Mouse (Mus musculus) heart, postnatal 10 days (tissue): ENCODE data around the gene Sertad4. TPM values are rescaled to one million over a fixed set of nuclear protein-coding genes. Genes with fewer than 3 reads are reported as not detected.

Experiments
- DNase-seq, 2 experiments: peaks; one replicate each; pipeline ENCODE4 v3.0.0; 2021
- intact Hi-C: fragments of 180-260 bp; cut with DNase I; formaldehyde crosslinking; loops from one replicate; pipeline ENCODE4 v1.15.1; 2025
- total RNA-seq, 2 experiments: library from RNA; stranded (reverse); gene quantifications; 2 replicates each; pipeline ENCODE4 v1.2.3; 2021

Sertad4 gene
- total RNA-seq, 2 experiments from 2014 or later: 11.5 to 13.2 TPM

GRCm38 (mm10) chr1:192853429-192853828 is 2.1 kb downstream of the Sertad4 start:
- intact Hi-C loops: no loop called here
- no peak for DNase-seq

GRCm38 (mm10) chr1:192852047-192852446 is 3.5 kb downstream of the Sertad4 start:
- DNase-seq: no peak
- intact Hi-C loops: no loop called here

DNA sequence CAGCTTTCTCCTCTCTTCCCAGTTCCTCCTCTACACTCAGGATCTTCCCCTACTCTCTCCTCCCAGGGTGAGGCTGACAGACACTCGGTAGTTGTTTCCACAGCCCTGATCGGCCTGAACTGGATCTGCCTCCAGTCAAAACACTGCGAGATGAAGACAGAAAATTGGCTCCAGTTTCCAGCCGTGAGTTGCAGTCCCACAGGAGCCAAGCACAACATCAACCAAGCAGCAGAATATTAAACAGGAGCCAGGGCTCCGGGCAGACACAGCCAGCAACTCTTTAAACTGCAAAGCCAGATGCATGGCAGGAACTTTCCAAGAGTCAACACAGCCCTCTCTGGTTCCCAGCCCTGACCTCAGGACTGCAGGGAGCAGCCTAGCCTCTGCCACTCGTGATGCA is 3.9 kb downstream of the Sertad4 start:
- DNase-seq: peak; percentile 84 to 88
- intact Hi-C loops: no loop called here

DNA sequence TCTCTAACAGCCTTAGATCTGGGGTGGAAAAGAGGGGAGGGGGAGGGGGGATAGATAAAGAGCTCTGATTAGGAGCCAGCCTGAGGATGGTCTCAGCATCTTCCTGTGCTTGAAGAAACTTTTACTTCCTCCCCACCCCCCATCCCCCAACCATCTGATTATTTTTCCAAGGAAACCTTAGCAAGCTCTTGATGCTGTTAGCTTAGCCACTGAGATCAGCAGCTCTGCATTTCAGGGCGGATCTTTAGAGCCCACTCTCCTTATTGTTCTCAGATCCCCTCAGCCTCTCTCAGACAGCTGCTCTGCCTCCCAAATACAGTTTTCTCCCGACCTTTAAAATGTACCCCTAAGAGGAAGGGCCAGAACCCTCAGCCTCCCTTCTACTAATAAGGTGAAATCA is 4.4 kb downstream of the Sertad4 start:
- intact Hi-C loops: no loop called here
- DNase-seq: no peak

DNA sequence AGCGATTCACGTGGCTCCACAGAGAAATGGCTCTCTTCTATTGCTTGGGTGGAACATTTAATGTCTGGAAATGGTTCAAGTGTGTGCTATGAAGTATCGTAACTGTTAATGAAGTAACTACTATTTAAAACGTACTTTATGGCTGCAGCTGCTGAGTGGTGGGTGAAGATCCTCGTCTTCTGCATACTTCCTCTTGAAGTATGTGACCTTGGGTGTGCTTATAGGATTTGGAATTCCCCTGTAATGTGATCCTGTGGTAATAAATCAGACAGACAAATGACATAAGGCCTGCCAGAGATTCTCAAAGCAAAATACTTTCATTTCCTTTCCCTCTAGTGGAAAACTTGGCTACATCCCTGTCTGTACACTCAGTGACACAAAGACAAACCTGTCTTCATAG is 5.9 kb downstream of the Sertad4 start:
- intact Hi-C loops: no loop called here
- DNase-seq: no peak

DNA sequence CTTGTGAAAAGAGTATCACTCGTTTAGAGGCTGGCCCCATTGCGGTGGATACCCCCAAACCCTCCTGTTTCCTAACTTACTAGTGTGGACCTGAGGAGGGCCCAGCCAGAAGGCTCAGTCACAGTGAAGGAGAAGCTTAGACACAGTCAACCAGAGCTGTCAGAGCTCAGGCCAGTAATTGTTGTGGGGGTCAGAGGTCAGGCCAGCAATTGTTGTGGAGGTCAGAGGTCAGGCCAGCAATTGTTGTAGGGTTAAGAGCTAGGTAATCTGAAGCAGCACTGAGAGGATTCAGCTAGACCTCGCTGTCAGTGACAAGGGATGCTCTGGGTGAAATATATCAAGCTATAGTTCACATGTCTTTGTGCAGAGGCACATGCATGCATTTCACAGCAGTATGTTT is 8.3 kb downstream of the Sertad4 start:
- intact Hi-C loops: no loop called here
- DNase-seq: no peak

GRCm38 (mm10) chr1:192841094-192841813 is 14.3 kb downstream of the Sertad4 start:
- no peak for DNase-seq

DNA sequence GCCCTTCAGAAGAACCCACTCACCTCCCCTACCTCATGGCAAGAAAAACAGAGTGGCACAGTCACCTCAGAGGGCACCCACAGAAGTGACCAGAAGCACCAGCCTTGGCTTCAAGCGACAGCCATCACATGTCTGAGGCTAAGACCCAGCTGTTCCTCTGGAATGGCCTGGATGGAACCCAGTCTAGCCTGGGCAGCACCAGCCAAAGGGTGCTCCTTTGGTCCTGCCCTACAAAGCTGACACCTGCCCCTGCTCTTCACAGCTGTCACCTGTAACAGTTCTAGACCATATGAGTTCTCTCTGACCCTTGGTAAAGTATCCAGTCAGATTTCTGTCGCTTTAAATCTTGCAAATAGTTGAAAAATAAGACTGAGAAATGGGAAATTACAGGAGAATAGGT is 14.9 kb downstream of the Sertad4 start:
- DNase-seq: no peak

More at GRCm38 (mm10) chr1:192841094-192841813, 14.3 kb downstream of the Sertad4 start:
- intact Hi-C loops: no loop called here

GRCm38 (mm10) chr1:192835211-192835681 is 20.3 kb downstream of the Sertad4 start:
- intact Hi-C loops: no loop called here
- no peak for DNase-seq

More for the DNA sequence above, 14.9 kb downstream of the Sertad4 start:
- intact Hi-C loops: no loop called here

DNA sequence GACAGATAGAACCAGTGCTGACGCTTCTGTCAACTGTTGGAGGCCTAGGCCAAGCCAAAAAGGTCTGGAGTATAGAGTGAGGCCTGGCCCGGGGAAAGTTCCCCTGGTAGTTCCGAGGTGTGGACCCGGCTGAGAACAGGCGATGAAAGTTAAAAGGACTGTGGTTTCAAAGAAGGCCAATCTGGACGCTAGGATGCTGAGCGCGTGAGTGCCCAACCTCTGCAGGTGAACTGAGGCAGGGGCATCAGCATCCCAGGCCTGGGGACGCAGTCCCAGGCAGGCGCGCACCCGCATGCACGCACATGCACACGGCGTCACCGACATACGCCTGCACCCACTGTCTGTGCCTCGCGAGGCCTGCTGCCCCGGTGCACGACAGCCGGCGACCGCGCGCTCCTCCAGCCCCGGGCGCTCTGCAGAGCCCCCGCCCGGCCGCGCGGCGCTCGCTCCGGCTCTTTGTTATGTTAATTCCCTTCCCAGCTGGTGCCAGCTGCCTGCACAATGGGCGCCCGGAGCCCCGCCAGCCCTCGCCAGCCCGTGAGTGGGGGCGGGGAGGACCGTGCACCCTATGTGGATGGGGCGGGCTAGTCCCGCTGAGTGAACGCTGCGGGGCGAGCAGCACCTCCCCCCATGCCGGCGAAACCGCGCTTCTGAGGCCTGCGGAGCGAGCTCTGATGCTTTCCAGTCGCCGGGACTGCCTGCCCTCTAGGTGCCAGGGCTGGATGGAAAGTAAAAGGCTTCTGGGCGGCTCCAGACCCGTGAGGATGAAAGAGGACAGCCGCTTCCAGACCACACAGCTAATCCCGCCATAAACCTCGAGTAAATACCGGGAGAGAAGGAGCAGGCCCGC is 21.0 kb downstream of the Sertad4 start:
- intact Hi-C loops: no loop called here
- peak; percentile 58 to 63 for DNase-seq

DNA sequence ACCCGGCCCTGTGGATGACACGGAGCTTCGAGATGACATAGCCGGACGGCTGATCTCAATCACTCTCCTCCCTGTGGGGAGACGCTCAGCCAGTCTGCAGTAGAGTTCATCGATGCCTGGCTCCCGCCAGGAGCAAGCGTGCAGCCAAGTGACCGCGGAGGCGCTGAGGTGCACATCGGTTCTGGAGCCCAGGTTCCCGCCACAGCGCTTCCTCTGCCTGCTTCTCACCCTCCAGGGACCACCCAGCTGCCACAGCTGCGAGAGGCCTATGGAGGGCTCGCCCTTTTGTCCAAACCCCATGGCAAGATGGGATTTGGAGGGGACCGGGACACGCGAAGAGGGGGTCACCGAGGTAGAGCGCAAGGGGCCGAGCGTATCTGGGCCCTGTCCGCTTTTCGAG is 22.0 kb downstream of the Sertad4 start:
- no peak for DNase-seq
- intact Hi-C loops: no loop called here

DNA sequence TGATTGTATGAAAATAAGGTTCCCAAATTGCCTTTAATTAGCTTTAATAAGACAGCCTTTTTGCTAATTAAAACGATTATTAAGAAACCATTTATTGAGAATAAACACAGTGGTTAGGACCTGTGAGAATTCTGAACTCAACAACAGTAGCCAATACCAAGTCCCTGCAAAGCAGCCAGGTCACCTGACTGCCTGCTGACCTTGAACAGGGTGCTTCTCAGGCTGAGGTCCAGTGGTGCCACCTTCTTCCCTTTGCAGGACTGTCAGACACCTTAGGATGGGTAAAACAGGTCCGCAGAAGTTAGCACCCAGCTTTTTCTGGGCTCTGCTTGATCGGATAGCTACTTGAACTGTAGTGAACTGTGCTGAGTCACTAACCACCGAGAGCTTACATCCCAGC is 22.5 kb downstream of the Sertad4 start:
- DNase-seq: no peak
- intact Hi-C loops: no loop called here

DNA sequence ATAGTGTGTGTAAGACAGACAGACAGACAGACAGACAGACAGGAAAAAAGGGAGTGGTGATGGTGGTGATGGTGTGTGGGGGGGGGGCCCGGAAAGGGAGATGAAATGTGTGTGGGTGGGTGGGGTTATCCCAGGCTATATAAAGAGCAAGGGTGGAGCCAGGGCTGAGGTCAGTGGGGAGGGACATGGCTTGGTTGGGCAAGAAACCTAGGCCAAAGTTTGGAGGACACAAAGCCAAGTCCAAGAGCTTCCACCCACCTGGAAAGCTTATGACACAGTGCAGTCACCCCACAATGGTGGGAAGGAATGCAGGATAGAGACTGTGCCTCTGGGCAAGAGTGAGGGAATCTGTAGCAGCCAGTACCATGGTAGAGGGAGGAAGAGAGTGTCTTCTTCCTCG is 23.2 kb downstream of the Sertad4 start:
- intact Hi-C loops: no loop called here
- DNase-seq: no peak

GRCm38 (mm10) chr1:192830444-192830843 is 25.1 kb downstream of the Sertad4 start:
- intact Hi-C loops: no loop called here
- DNase-seq: no peak

DNA sequence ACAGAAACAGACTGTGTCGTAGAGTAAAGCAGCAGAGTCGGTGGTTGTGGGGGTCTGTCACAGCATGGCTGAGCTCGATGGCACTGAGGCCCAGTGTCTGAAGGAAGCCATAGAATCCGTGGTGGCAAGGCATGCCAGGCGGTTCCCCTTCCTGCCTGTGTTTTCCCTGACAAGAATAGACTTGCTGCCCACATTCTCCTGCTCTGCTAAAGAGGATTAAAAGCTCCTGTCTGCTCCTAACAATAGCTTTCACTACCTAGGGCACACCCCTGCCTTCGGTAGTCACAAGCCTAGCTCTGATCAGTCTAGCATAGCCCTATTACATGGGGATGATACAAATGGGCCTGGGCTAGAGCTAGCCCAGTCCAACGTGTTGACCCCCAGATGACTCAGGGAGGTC is 26.6 kb downstream of the Sertad4 start:
- no peak for DNase-seq
- intact Hi-C loops: no loop called here

- intact Hi-C loops: no loop called here
- DNase-seq: no peak
These were observed 27.6 kb downstream of the Sertad4 start for GRCm38 (mm10) chr1:192827955-192828354.

GRCm38 (mm10) chr1:192825746-192826145 is 29.8 kb downstream of the Sertad4 start:
- no peak for DNase-seq
- intact Hi-C loops: no loop called here

DNA sequence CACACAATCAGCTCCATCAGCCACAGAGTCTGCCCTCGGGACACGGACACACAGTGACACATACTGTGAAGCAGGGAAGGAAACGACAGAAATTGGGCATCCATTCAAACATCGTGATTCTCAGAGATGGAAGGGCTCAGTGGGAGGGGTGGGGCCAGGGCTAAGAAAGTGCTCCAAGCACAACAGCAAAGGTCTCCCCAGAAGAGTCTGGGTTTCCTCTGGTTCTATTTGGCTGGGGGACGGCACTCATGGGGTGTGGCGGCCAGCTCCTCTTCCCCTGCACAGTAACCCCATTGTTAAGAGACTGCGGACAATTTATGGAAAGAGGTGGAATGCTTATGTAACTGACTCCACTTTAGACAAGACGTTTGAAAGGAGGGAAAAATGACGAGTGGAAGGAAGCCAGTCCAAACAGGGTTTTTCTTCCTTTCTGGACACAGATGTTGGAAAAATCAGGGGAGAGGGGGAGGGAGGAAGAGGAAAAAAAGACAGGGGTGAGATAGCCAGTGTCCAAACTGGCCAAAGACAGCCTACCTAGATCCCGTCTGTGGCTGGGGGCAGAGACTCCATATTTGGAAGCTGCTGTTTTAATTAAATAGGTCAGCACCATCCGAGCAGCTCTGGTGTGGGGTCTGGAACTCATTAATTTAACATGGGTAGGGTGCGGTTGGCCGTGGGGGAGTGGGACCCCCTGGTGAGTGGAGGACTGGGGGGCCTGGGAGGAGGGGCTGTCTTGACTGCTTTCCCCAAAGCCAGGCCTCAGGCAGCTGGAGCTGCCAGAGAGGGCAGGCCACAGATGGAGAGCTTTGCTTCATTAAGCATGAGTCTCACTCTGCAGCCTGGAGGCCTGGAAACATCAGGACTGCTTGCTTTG is 32.7 kb downstream of the Sertad4 start:
- intact Hi-C loops: loop anchor here (2.0 kb wide), 1 partner anchor 32 kb away; the partner anchor contains the start of gene Sertad4

GRCm38 (mm10) chr1:192822309-192822651 is 33.3 kb downstream of the Sertad4 start:
- intact Hi-C loops: loop anchor here (2.0 kb wide), 1 partner anchor 33 kb away; the partner anchor contains the start of gene Sertad4
- DNase-seq: no peak

More for the DNA sequence above, 32.7 kb downstream of the Sertad4 start:
- peak; percentile 83 to 86 for DNase-seq

GRCm38 (mm10) chr1:192818334-192818733 is 37.2 kb downstream of the Sertad4 start:
- DNase-seq: no peak
- intact Hi-C loops: no loop called here

DNA sequence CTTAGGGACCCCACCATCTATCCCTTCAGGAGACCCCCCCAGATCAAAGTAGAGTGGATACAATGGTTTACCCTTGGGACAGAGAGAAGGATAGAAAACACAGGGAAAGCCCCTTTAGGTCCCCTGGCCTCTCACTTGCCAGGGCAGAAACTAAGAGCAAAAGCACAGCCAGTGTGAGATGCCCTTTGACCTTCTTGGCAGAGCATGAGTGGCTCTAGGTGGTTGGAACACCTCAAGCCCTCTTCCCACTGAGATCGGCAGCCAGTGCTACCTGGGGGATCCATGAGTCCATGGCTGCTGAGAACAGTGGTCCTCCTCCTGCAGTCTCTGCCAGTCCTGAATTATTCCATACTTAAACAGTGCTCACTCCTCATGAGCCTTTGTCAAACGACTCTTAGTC is 39.8 kb downstream of the Sertad4 start:
- intact Hi-C loops: no loop called here

More for the DNA sequence above, 39.8 kb downstream of the Sertad4 start:
- DNase-seq: no peak
